Mouse (Mus musculus) lung, adult 2 months (tissue): Measurements from ENCODE around the gene Yipf6.

ENCODE experiments used
- CTCF ChIP-seq: fragments of 200-500 bp; IDR thresholded peaks from 2 replicates; pipeline ENCODE4 v1.5.1; 2011; ENCODE audit warnings: mild to moderate bottlenecking, low read length, control low read depth; ENCODE audit not compliant: insufficient read depth
- POLR2A ChIP-seq: fragments of 200-500 bp; IDR thresholded peaks from 2 replicates; pipeline ENCODE4 v1.6.1; 2011; ENCODE audit warnings: low read depth, mild to moderate bottlenecking, control low read depth, low read length, borderline replicate concordance; ENCODE audit errors: extremely low read depth

- TF ChIP-seq CTCF (no peak), POLR2A (no peak)
Measured at GRCm38 (mm10) chrX:98959050-98959449, 22.9 kb downstream of the Yipf6 start.
